Mouse (Mus musculus) kidney, postnatal 4 days (tissue): ENCODE data around the gene Dera.
"Not testable (repeated sequence)": the region's sequence is repeated elsewhere in the genome, so short reads cannot be mapped to it uniquely, and the experiment has no call there.

Source experiments
- DNase-seq, 2 experiments: peaks; one replicate each; pipeline ENCODE4 v3.0.0; 2021; ENCODE audit warnings: mixed read lengths in 2 of 2

The Dera gene

GRCm38 (mm10) chr6:137754056-137754856, at the start of gene Dera:
Dera (plus strand) TSS chr6:137754546.
- peak; percentile 95 to 96 for DNase-seq

GRCm38 (mm10) chr6:137706209-137706608, 48.1 kb upstream of the Dera start:
- no peak for DNase-seq

GRCm38 (mm10) chr6:137708726-137709405, 45.5 kb upstream of the Dera start:
- not testable (repeated sequence) for DNase-seq

- DNase-seq, result no peak
These were observed 43.9 kb upstream of the Dera start for GRCm38 (mm10) chr6:137710179-137711037.

- no peak for DNase-seq
These were observed 41.6 kb upstream of the Dera start for GRCm38 (mm10) chr6:137712654-137713309.

- no peak for DNase-seq
These were observed 41.1 kb upstream of the Dera start for GRCm38 (mm10) chr6:137713310-137713664.

GRCm38 (mm10) chr6:137716802-137717201, 37.5 kb upstream of the Dera start:
- no peak for DNase-seq

GRCm38 (mm10) chr6:137722220-137722931, 32.0 kb upstream of the Dera start:
- DNase-seq, result no peak

- DNase-seq, result peak in 1 of 2 experiments; percentile 22
These were observed 30.4 kb upstream of the Dera start for GRCm38 (mm10) chr6:137723898-137724297.

- no peak for DNase-seq
These were observed 19.9 kb upstream of the Dera start for GRCm38 (mm10) chr6:137734460-137734845.

- peak; percentile 97 for DNase-seq
These were observed 19.3 kb upstream of the Dera start, which contains the start of gene Strap for GRCm38 (mm10) chr6:137734846-137735609. Strap (plus strand) TSS chr6:137735078.

GRCm38 (mm10) chr6:137735671-137736238, 18.6 kb upstream of the Dera start:
- peak in 1 of 2 experiments; percentile 11 for DNase-seq

- no peak for DNase-seq
These were observed 13.4 kb upstream of the Dera start for GRCm38 (mm10) chr6:137740972-137741371.

- no peak for DNase-seq
These were observed 9.6 kb upstream of the Dera start for GRCm38 (mm10) chr6:137744700-137745099.

- DNase-seq, result peak in 1 of 2 experiments; percentile 22
These were observed 7.0 kb upstream of the Dera start for GRCm38 (mm10) chr6:137747174-137747928.

- DNase-seq, result peak in 1 of 2 experiments; percentile 28
These were observed 2.6 kb upstream of the Dera start for GRCm38 (mm10) chr6:137751551-137752274.

- DNase-seq, result no peak
These were observed 2.1 kb upstream of the Dera start for GRCm38 (mm10) chr6:137752275-137752655.

GRCm38 (mm10) chr6:137754857-137755232, 499 bp downstream of the Dera start:
- no peak for DNase-seq

GRCm38 (mm10) chr6:137756310-137756709, 2.0 kb downstream of the Dera start:
- peak; percentile 61 for DNase-seq
